Mouse (Mus musculus) kidney, adult 8-10 months (tissue): ENCODE results near the gene D7Ertd443e.
A peak's percentile ranks its signal among the peaks of the same experiment; 100 is the strongest.

Experiments
- DNase-seq, 2 experiments: peaks; one replicate each; pipeline ENCODE4 v3.0.0; 2022

The D7Ertd443e gene

GRCm38 (mm10) chr7:134385561-134385960 lies at the start of gene D7Ertd443e:
Gene D7Ertd443e (minus strand): TSS chr7:134385661.
- no peak for DNase-seq

GRCm38 (mm10) chr7:134431681-134432080 lies 46.2 kb upstream of the D7Ertd443e start:
- DNase-seq, result no peak

DNA sequence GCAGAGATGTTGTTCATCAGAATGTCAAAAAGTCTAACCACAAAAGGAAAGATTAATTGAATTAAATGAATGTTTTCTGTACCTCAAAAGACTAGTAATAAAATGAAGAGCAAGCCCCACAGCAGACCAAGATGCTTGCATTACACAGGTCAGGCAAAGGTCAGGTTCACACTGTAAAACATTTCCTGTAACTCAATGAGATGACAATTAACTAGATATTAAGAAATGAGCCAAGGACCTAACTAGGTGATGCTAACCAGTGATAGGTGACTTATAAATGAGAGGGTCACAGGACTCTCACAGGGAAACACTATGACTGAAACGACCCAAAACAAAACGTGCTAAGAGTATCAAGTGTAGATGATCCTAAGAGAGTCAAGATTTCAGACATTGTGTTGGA lies 43.2 kb upstream of the D7Ertd443e start:
- DNase-seq, result peak; percentile 20 to 43

DNA sequence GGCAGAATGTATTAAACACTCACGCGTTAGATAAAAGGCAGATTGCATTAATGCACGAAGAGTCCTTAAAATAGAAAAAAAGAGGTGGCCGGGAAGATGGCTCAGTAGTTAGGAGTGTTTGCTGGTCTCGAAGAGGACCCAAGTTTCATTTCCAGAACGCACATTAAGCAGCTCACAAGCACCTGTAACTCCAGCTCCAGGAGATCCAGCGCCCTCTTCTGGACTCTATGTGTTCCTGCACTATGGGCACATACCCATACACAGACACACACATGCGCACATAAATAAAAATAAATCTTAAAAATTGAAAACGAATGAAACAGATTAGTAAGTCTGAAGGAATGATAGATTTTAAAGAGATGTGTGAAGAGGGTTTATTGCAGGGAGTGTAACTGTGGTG lies 29.6 kb upstream of the D7Ertd443e start:
- no peak for DNase-seq

GRCm38 (mm10) chr7:134414005-134414690 lies 28.7 kb upstream of the D7Ertd443e start:
- peak in 1 of 2 experiments; percentile 42 for DNase-seq

- DNase-seq, result peak; percentile 41 to 74
Measured at GRCm38 (mm10) chr7:134408641-134409040, 23.2 kb upstream of the D7Ertd443e start.

DNA sequence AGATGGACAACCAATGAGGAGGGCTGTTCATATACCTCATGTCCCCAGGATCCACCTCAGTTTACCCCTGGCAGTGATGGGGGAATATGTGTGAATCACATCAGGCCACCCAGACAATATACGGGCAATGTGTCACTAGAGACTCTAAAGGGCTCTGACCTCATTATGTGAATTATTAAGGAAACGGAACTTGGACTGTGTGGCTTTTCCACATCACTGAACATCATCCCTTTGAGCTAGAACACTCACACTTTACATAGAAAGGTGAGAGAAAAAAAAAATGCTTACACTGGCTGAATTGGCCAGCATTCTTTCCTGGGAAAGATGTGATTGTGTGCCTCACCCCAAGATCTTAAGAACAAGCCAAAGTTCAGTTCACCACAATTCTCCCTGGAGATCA lies 15.3 kb upstream of the D7Ertd443e start:
- peak; percentile 11 to 19 for DNase-seq

GRCm38 (mm10) chr7:134396769-134397168 lies 11.3 kb upstream of the D7Ertd443e start:
- no peak for DNase-seq

- no peak for DNase-seq
Measured at GRCm38 (mm10) chr7:134382791-134383190, 2.7 kb downstream of the D7Ertd443e start.

DNA sequence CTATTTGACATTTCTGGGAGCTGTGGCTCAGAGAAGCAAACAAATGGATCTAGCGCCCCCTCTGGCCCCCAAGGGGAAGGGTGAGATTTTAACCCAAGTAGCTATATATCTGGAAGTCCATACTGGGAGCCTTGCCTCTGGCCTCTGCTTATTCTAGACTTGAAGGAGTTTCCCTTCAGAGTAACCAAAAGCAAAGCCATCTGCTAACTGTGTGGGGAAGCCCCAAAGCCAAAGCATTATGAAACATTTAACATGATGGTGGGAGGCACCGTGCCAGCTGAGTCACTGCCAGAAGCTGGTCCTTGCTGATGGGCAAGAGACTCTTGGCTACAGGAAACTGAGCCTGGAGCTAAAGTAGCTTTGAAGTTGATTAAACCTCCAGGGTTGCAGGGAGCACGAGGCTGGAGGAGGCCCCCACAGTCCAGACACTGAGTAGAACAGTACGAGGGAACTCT lies 4.0 kb downstream of the D7Ertd443e start:
- peak; percentile 65 for DNase-seq

DNA sequence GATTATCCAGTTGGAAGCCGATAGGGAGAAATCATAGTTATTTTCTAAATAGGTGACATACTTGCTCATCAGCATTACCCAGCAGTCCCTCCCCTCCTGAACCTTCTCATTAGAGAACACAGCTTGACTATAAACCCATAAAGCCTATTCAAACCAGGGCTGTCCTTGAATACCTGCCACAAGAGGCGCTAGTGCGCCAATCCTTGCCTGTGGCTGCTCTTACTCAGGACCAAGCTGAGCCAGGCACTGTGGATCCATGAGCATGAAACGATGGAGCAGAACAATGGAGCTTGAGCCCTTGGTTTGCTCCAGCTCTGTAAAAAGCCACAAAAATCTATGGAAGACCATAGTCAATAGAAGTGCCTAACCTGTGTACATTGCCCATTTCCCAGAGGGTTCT lies 7.2 kb downstream of the D7Ertd443e start:
- peak; percentile 19 to 61 for DNase-seq

DNA sequence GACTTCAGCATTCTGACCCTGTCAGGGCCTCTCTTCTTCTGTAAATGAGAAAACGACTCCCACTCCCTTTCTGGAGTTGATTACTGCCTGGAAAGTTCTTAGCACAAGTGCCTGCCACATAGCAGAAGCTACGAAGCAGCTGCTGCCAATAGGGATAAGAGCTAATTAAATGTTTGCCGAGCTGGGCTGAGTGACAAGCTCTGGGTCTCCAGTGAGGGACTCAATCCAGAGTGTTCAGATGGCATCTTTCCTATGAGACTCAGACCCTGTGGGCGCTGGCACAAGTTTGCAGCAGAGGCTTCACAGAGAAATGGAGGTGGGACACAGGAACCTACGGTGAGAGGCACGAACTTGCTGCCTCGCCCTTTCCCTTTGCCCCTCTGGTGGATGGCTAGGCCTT lies 8.7 kb downstream of the D7Ertd443e start:
- DNase-seq, result no peak

- peak; percentile 23 to 35 for DNase-seq
Measured at GRCm38 (mm10) chr7:134372276-134372675, 13.2 kb downstream of the D7Ertd443e start.

- DNase-seq, result no peak
Measured at GRCm38 (mm10) chr7:134369241-134369640, 16.2 kb downstream of the D7Ertd443e start.

- DNase-seq, result no peak
Measured at GRCm38 (mm10) chr7:134362257-134362870, 23.1 kb downstream of the D7Ertd443e start.

DNA sequence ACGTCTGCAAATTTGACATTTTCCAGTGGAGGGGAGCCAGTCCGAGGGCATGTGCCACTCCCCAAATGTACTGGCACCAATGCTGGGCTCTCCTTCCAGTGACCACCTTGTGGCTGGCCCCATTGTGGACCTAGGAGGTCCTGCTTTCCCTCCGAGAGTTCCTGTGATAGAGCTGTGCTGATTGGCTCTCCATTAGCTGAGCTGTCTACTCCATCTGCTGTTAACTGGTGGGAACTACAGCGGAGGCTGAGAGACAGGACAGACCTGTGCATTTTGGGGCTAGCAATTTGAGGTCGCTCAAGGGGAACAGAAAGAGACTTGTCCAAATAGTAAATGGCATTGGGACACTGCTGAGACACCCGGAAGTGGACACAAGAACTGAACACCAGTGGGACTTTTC lies 36.6 kb downstream of the D7Ertd443e start:
- DNase-seq, result peak; percentile 18 to 64

DNA sequence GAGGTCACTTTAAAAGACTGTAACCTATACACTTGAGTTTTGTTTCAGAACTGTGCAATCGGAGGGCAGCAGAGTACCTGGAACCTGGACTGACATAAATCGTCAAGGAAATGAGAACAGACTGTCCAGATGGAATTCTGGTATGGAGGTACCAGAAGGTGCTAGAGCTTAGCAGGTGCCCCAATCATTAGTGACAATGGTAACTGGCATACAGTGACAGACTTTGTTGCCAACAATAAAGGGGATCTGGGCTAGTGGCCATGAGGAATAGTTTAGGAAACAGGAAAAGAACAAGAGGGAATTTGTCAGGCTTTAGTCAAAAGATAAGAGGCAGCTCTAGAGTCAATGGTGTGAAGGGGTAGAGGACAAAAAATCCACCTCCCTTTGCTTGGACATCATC lies 43.3 kb downstream of the D7Ertd443e start:
- no peak for DNase-seq

DNA sequence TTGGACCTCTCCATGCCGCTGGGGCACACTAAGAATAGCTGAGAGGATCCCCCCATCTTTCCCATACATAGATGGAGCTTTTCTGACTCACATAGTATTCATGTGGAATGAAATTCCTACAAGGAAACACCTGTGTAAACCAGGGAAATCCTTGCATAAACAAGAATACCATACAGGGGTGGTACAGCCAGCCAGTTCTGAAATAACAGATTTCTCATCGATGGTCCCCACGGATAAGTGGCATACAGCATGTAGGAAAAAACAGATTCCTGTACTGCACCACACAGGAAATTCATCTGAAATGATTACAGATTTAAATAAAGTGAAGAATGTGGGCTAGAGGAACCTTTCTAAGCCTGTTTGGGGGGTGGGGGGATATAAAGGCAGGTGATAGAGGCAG lies 49.5 kb downstream of the D7Ertd443e start:
- DNase-seq, result no peak

DNA sequence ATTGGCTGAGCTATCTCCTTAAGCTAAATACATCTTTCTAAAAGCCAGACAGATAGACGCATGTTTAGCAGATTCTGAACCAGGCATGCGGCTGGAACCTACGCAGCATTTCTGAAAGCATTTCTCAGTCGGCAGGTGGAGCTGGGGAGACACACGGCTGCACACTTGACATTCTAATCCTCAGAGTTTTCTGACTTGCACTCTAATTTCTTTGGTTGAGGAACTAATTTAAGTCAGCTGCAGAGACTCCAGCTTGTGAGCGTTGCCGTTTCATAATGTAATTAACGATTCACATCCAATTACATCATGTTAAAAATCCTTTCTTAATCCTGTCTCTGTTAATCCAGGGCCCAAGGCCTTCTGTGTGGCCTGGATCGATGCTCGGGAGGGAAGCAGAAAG lies 64.5 kb downstream of the D7Ertd443e start:
- DNase-seq, result no peak

- DNase-seq, result no peak
Measured at GRCm38 (mm10) chr7:134302084-134302483, 83.4 kb downstream of the D7Ertd443e start.

GRCm38 (mm10) chr7:134301285-134301684 lies 84.2 kb downstream of the D7Ertd443e start:
- peak in 1 of 2 experiments; percentile 9 for DNase-seq

GRCm38 (mm10) chr7:134292750-134293149 lies 92.7 kb downstream of the D7Ertd443e start:
- peak in 1 of 2 experiments; percentile 38 for DNase-seq

DNA sequence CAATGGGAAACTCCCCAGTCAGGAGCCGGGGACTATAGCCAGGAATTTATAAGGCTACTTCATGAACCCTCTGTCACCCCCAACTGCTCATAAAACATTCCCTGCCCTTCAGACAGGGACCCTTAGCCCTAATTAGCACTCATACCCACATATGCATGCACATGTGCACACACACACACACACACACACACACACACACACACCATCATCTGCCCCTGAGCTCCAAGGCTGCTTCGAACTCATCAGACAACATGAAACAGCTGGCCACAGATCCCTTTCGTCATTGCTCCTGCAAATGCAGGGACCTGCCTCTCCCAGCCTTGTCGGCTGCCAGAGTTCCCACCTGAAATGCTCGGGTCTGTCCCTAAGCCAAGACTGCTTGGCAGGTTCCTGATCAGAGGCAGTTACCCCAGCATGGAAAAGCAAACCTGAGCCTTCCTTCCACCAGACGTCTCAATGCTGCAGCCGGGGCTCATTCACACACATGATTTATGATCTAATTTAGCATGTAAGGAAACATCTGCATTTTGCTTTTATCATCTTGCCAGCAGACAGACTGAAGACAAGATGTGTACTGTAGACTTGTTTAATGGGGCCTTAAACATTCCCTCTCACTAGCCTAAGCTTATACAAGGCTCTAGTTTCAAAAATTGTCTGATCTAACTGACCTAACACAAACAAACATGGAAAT lies 95.7 kb downstream of the D7Ertd443e start:
- DNase-seq, result no peak

- DNase-seq, result no peak
Measured at GRCm38 (mm10) chr7:134289126-134289525, 96.3 kb downstream of the D7Ertd443e start.
